Mouse (Mus musculus) liver, postnatal 0 days (tissue): ENCODE measurements around the gene Rpl5.

Experiments
- CTCF ChIP-seq: sonication (generic); IDR thresholded peaks from 2 replicates; pipeline ENCODE4 v1.5.1; 2016; ENCODE audit warnings: antibody characterized with exemption, low read depth
- EP300 ChIP-seq: IDR thresholded peaks from 2 replicates; pipeline ENCODE4 v1.6.1; 2016; ENCODE audit warnings: antibody characterized with exemption, low read depth, mild to moderate bottlenecking

DNA sequence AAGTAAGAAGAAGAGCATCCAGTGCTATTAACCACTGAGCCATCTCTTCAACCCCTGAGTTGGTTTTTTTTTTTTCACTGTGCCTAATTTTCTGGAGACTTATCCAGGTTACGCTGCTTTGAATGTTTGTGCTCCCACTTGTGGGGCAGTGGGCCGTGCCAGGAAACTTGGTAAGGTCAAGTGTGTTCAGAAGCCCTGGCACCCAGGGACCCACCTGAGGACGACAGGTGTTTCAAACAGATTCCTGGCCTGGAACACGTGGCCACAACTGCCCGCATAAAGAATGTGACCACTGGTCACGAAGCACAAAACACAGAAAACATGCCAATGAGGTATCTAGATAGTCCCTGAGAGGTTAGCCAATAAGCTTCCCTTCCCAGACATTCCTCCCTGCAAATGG lies 43.2 kb downstream of the Rpl5 start:
- TF ChIP-seq CTCF (no peak), EP300 (no peak)
